In the genomic region with DNA sequence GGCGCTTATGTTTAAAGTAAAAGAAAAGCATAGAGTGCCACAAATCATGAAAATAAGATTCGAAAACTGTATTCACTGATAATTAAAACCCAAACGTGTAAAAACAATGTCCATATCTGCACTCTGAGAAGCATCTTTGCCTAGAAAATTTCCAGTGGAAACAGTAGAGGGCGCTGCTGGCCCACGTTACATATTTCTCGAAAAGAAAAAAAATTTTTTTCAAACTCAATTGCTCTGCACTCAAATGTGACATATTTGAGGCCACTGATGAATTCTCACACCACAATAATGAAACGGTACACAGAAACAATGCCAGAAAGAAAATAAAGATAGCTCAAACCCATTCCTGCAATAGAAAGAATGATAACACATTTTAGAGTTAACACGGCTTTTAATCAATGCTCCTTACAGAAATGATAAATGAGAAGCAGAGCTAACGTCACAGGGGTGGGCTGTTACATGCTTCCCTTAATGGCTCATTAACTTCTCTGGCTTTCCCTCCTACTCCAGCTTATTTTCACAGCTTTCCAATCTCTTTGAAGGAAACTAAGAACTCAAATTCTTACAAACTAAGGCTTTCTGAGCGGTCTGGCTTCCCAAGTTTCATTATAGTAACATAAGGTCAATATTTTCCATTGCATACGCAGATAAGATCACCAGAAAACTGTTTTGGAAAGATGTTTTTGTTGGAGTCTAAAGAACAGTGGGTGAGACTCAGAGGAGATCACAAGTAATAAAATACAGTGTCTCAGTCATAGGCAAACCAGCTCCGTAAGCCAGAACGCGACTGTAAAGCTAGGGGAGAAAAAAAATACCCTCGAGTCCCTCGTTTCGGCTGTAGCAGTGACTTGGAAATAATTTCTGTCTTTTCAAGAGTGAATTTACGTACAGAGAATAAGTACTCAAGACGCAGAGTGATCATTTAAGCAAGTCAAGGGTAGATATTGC, we compare ENCODE assay signal across 8 mouse cellular contexts.
DNase-seq lines count a peak whose midpoint lies in the region; ATAC-seq lines count a peak whose summit lies in the region.

No protein-coding gene starts in this region.

- peak; percentile 56 for DNase-seq in forebrain, embryonic 11.5 days (ENCODE audit: low spot score)
- DNase-seq in ovary, postnatal 14 days (ENCODE audit: low spot score) = peak; percentile 23
- DNase-seq in ovary, adult 18-20 months (ENCODE audit: low spot score) = no peak
- DNase-seq in embryo, embryonic 11.5 days (ENCODE audit: low read depth, low spot score) = peak; percentile 36
- peak; percentile 39 for DNase-seq in lung, postnatal 14 days

- H3K9me3 ChIP-seq in forebrain, embryonic 11.5 days (ENCODE audit: control insufficient read depth, low read length) = no peaks in the 10 kb centered on the region
- no peaks in the 10 kb centered on the region for H3K9me3 ChIP-seq in forebrain, embryonic 12.5 days
- no peaks in the 10 kb centered on the region for H3K9me3 ChIP-seq in intestine, embryonic 15.5 days

- no peaks in the 10 kb centered on the region for H3K27me3 ChIP-seq in forebrain, embryonic 11.5 days (ENCODE audit: control insufficient read depth, insufficient read depth, low read length)
- no peaks in the 10 kb centered on the region for H3K27me3 ChIP-seq in forebrain, embryonic 12.5 days
- H3K27me3 ChIP-seq in intestine, embryonic 15.5 days (replicated peaks) = no peaks in the 10 kb centered on the region

- H3K27ac ChIP-seq in forebrain, embryonic 11.5 days (ENCODE audit: low read depth, low read length) = no peak overlapping the region
- H3K27ac ChIP-seq in forebrain, embryonic 12.5 days = no peak overlapping the region
- H3K27ac ChIP-seq in intestine, embryonic 15.5 days = no peak overlapping the region

- H3K36me3 ChIP-seq in forebrain, embryonic 11.5 days (ENCODE audit: control insufficient read depth, insufficient read depth, low read length) = no peaks in the 10 kb centered on the region
- no peaks in the 10 kb centered on the region for H3K36me3 ChIP-seq in forebrain, embryonic 12.5 days (replicated peaks)
- H3K36me3 ChIP-seq in intestine, embryonic 15.5 days = no peaks in the 10 kb centered on the region

- H3K4me2 ChIP-seq in forebrain, embryonic 11.5 days (ENCODE audit: low read depth, low read length, severe bottlenecking) = no peak overlapping the region
- H3K4me2 ChIP-seq in forebrain, embryonic 12.5 days = no peak overlapping the region
- H3K4me2 ChIP-seq in intestine, embryonic 15.5 days (replicated peaks) = 0 out of 2 replicates have a peak overlapping the region, but pooled peaks have one; percentile 17

- H3K4me1 ChIP-seq in forebrain, embryonic 11.5 days (replicated peaks; ENCODE audit: control insufficient read depth, insufficient read depth, low read length) = no peaks in the 10 kb centered on the region
- H3K4me1 ChIP-seq in forebrain, embryonic 12.5 days = no peaks in the 10 kb centered on the region
- H3K4me1 ChIP-seq in intestine, embryonic 15.5 days (replicated peaks) = no peaks in the 10 kb centered on the region

- no peak for ATAC-seq in forebrain, embryonic 11.5 days (replicated peaks; ENCODE audit: low FRiP score)
- no peak for ATAC-seq in forebrain, embryonic 12.5 days (ENCODE audit: low FRiP score)
- ATAC-seq in intestine, embryonic 15.5 days = no peak
- ATAC-seq in activated CD4-positive, CD25-positive, alpha-beta regulatory T cell, adult 4 months = no peak

- H3K4me3 ChIP-seq in forebrain, embryonic 11.5 days (ENCODE audit: low read depth, low read length) = no peak overlapping the region
- no peak overlapping the region for H3K4me3 ChIP-seq in forebrain, embryonic 12.5 days (replicated peaks)
- no peak overlapping the region for H3K4me3 ChIP-seq in intestine, embryonic 15.5 days (replicated peaks)

- H3K9ac ChIP-seq in forebrain, embryonic 11.5 days (ENCODE audit: low read length) = no peak overlapping the region
- H3K9ac ChIP-seq in forebrain, embryonic 12.5 days = no peak overlapping the region
- H3K9ac ChIP-seq in intestine, embryonic 15.5 days = no peak overlapping the region

- 56% methylated on average over 19 of the region's 19 CpGs for whole genome bisulfite sequencing in forebrain, embryonic 11.5 days
- 55% methylated on average over 19 of the region's 19 CpGs for WGBS in forebrain, embryonic 12.5 days
- 48% methylated on average over 19 of the region's 19 CpGs for WGBS in intestine, embryonic 15.5 days
